Mouse (Mus musculus) thymus, adult 18-20 months (tissue): Measurements from ENCODE around the gene Tbxas1.
A peak's percentile ranks its signal among the peaks of the same experiment; 100 is the strongest.

Source experiments
- DNase-seq, 2 experiments: peaks; one replicate each; pipeline ENCODE4 v3.0.0; 2022; ENCODE audit warnings: mixed read lengths in 2 of 2

Tbxas1 gene

GRCm38 (mm10) chr6:38900479-38901126, 25.4 kb downstream of the Tbxas1 start:
- no peak for DNase-seq

GRCm38 (mm10) chr6:38901152-38901551, 25.9 kb downstream of the Tbxas1 start:
- DNase-seq = no peak

GRCm38 (mm10) chr6:38901636-38902035, 26.4 kb downstream of the Tbxas1 start:
- DNase-seq = no peak

GRCm38 (mm10) chr6:38902820-38903439, 27.7 kb downstream of the Tbxas1 start:
- DNase-seq = no peak

GRCm38 (mm10) chr6:38906005-38906404, 30.8 kb downstream of the Tbxas1 start:
- no peak for DNase-seq

- DNase-seq = no peak
These were observed 33.2 kb downstream of the Tbxas1 start for GRCm38 (mm10) chr6:38908401-38908800.

- peak; percentile 15 to 41 for DNase-seq
These were observed 35.8 kb downstream of the Tbxas1 start for GRCm38 (mm10) chr6:38910828-38911559.

GRCm38 (mm10) chr6:38912121-38912660, 37.0 kb downstream of the Tbxas1 start:
- DNase-seq = no peak

GRCm38 (mm10) chr6:38912845-38913244, 37.6 kb downstream of the Tbxas1 start:
- DNase-seq = no peak

GRCm38 (mm10) chr6:38913386-38914042, 38.3 kb downstream of the Tbxas1 start:
- DNase-seq = no peak

- DNase-seq = no peak
These were observed 39.0 kb downstream of the Tbxas1 start for GRCm38 (mm10) chr6:38914181-38914580.

- no peak for DNase-seq
These were observed 40.6 kb downstream of the Tbxas1 start for GRCm38 (mm10) chr6:38915776-38916175.

- DNase-seq = no peak
These were observed 41.4 kb downstream of the Tbxas1 start for GRCm38 (mm10) chr6:38916571-38916970.

- DNase-seq = no peak
These were observed 42.2 kb downstream of the Tbxas1 start for GRCm38 (mm10) chr6:38917415-38917814.

- no peak for DNase-seq
These were observed 43.5 kb downstream of the Tbxas1 start for GRCm38 (mm10) chr6:38918728-38919127.

GRCm38 (mm10) chr6:38919135-38919740, 44.0 kb downstream of the Tbxas1 start:
- DNase-seq = no peak

- no peak for DNase-seq
These were observed 44.9 kb downstream of the Tbxas1 start for GRCm38 (mm10) chr6:38920141-38920540.

- DNase-seq = no peak
These were observed 46.0 kb downstream of the Tbxas1 start for GRCm38 (mm10) chr6:38921095-38921809.

GRCm38 (mm10) chr6:38921810-38922116, 46.6 kb downstream of the Tbxas1 start:
- no peak for DNase-seq

- DNase-seq = no peak
These were observed 47.3 kb downstream of the Tbxas1 start for GRCm38 (mm10) chr6:38922517-38922916.

- DNase-seq = no peak
These were observed 48.2 kb downstream of the Tbxas1 start for GRCm38 (mm10) chr6:38923450-38923849.
